Mouse (Mus musculus): ENCODE data around the gene Srrm1.

- TF ChIP-seq CTCF (IDR thresholded peaks at IDR 0.05; ENCODE audit: low read depth, low read length) (no peak), TAL1 (conservative IDR thresholded peaks at IDR 0.05; ENCODE audit: low read depth, low read length) (no peak)
Measured at GRCm38 (mm10) chr4:135397551-135397950, 44.4 kb upstream of the Srrm1 start.
